Mouse (Mus musculus) layer of hippocampus, adult 9-11 months (tissue): ENCODE measurements at regions not wholly inside any gene's neighbourhood (a gene's known extent, or its start where the extent isn't known, plus 50 kb on each side); places are given as distances from the start of the nearest gene placed in this dataset.
"Not testable (repeated sequence)": the region's sequence is repeated elsewhere in the genome, so short reads cannot be mapped to it uniquely, and the experiment has no call there.

ENCODE experiments used
- DNase-seq: peaks from one replicate; pipeline ENCODE4 v3.0.0; 2022

DNA sequence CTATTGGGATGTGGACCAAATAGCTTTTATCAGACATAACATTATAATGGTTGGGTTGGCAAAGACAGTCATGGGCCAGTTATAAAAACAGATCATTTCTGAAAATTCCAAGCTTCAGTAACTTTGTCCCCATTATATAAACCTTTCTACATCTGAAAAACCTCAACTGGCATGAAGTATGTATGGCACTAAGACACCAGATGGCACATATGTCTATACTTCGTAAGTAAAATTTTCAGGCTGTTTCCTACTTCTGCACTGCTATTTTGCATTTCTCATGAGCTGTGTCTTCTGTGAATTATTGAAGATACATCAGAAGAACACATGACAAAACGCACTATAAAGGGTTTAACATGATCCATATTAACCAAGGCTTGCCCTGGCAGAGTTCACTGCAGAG, 428.1 kb downstream of the Pom121l12 start:
- DNase-seq = no peak

DNA sequence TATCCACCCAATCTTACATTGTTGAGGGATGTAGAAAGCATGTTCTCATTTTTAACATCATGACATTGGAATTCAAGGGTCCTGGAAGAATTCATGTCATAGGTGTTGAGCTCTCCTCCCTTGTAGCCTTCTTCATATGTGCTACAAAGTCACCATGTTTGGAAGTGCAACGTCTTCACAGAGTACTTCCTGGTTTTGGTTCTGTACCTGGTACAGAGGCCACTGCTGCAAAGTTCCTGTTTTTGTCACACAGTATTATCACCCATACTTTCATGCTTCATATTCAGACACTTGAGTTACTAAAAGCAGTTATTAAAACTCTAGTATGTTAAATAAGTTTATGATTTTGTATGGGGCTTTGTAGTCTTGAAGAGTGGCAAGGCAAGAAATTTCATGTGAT, 443.1 kb downstream of the Pom121l12 start:
- DNase-seq = no peak

DNA sequence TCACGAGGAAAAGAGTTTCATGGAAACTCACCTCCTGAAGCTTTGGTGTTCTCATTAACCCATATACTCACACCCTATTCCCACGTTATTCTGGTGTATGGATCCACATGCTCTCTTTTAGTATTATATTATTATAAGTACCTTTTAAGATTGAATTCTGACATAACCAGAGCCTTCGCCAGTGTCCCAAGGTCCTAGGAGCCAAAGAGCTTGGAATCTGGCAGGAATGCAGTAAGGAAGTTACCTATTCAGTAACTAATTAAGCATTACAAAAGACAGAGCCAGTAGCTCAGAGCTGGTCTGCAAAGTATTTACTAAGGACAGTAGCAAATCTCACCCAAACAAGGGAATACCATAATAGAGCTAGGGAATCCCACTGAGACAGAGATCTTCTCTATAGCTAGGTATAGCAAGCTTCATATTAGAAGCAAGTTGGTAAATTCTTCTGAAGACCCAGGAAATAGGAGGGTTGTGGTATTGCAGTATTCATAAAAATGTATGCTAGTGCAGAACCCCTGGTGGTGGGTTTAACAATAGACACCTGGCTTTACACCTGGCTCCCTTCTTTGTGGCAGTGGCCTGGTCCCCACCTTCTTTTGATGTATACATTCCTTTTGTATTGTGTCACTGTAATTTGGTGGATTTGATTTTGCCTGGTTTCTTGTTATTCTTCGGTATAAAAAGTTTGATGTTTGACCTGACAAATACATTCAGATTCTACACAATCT, 490.0 kb downstream of the Pom121l12 start:
- DNase-seq = not testable (repeated sequence)

DNA sequence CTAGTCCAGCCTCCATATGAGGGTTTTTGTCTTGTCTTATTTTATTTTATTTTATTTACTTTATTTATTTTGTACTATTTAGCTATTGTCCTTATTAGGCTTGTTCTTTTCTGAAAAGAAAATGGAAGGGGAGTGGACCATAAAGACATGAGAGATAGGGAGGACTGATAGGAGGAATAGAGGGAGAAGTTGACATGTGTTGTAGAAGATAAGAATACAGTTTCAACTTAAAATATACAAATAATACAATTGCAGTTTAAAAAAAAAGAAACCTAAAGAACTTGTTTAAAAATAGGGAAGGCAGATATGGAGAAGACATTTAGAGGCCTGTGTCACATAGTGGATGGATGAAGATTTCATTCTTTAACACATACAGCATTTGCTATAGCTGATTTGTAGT, 497.8 kb downstream of the Pom121l12 start:
- no peak for DNase-seq

DNA sequence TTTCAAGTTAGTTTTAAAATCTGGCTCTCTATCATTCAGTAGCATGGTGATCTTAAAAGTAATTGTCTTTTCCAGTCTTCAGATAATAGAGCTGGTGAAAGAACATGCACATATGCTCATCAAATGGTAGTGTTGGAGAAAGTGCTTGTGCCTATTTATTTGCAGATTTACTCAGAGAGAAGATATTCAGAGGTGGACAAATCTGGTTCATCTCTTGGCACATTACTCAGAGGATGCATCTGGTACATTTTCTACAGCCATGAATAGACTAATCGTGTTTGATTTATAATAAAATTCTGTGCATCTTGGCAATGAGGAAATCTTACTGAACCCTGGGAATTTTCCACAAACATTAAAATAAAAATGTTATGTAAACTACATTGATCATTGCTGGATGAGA, 509.0 kb downstream of the Pom121l12 start:
- peak; percentile 66 for DNase-seq

DNA sequence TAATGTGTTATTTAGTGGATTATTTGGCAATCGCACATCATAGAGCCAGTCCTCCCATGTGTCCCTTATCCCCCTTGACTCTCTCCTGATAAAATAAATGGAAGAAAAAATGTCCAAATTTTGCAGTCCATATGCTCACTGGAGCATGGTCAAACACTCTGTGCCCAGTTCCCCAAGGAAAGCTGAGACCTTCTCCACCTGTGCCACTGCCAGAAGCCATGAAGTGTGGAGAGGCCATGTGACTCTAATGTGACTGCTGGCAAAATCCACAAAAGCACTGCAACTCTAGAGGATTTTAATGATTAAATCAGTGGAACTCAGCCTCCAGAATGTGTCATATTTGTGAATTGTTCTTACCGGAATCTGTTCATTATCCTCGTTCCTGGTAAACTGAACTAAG, 514.5 kb downstream of the Pom121l12 start:
- DNase-seq = no peak

DNA sequence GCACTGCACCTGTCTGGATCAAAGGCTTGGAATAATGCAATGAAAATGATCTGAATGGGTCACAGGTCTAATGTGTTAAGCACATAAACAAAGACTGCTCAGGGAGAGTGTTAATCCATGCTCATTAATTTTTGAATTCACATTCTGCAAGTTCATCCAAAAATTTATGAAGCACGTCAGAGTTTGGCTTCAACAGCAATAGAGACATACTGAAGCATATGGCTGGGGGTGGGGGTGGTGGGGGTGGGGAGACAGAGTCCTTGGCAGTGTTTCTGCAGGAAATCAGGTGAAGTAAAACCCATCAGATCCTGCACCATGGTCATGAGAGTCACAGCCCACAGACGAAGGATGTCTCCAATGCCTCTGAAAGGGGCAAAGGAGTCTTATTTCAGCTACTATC, 526.7 kb downstream of the Pom121l12 start:
- DNase-seq = no peak
